ENCODE assay signal across 11 mouse cellular contexts in genomic region chr16:35164361-35165224, GRCm38 (mm10). TPM values are rescaled to one million over a fixed set of nuclear protein-coding genes. Genes with fewer than 3 reads are reported as not detected.
DNase-seq lines count a peak whose midpoint lies in the region; ATAC-seq and TF ChIP-seq lines count a peak whose summit lies in the region.
"Had no signal": no experiment of that assay in that cellular context is flagged by ENCODE, and none has a peak within 500 bp of the region (broad histone marks: within the 10 kb centered on the region; RNA-seq: fewer than 3 reads in every experiment).

No protein-coding gene starts in this region.

- no peak overlapping the region; the same call in 1 of the 2 replicates for H3K4me2 ChIP-seq in heart, embryonic 11.5 days
- H3K4me2 ChIP-seq in midbrain, embryonic 15.5 days = peak overlapping the region; percentile 14
- H3K4me2 ChIP-seq: liver, embryonic 12.5 days had no signal

- no peaks in the 10 kb centered on the region for H3K27me3 ChIP-seq in heart, embryonic 11.5 days (ENCODE audit: control insufficient read depth, insufficient read depth, low read length)
- H3K27me3 ChIP-seq in heart, adult 2 months (ENCODE audit: control insufficient read depth, insufficient read depth, low read length) = no peaks in the 10 kb centered on the region
- no peaks in the 10 kb centered on the region; the same call in 1 of the 2 replicates for H3K27me3 ChIP-seq in hindbrain, embryonic 10.5 days (ENCODE audit: insufficient read depth, poor library complexity, severe bottlenecking)
- no peaks in the 10 kb centered on the region for H3K27me3 ChIP-seq in midbrain, embryonic 15.5 days (replicated peaks)

- TF ChIP-seq POLR2A in heart, adult 2 months (IDR thresholded peaks at IDR 0.05; ENCODE audit: insufficient read depth, low read depth, low read length) = no peak

- intact Hi-C loops in heart, adult 2 months (cut with DNase I) = no loop called here

- H3K9me3 ChIP-seq in heart, embryonic 11.5 days (replicated peaks; ENCODE audit: control insufficient read depth, low read length) = no peaks in the 10 kb centered on the region
- H3K9me3 ChIP-seq in hindbrain, embryonic 10.5 days = no peaks in the 10 kb centered on the region
- H3K9me3 ChIP-seq in midbrain, embryonic 15.5 days = no peaks in the 10 kb centered on the region
- H3K9me3 ChIP-seq: liver, embryonic 12.5 days had no signal

- ATAC-seq in heart, embryonic 11.5 days (replicated peaks; ENCODE audit: insufficient number of reproducible peaks, low FRiP score, low TSS enrichment) = no peak
- peak; percentile 37 for ATAC-seq in midbrain, embryonic 15.5 days (replicated peaks)
- ATAC-seq: liver, embryonic 12.5 days had no signal

- no peak for DNase-seq in heart, adult 2 months
- peak; percentile 90 for DNase-seq in brain, adult 2 months (ENCODE audit: low read depth, low spot score)
- peak; percentile 78 for DNase-seq in hindbrain, embryonic 10.5 days (ENCODE audit: low spot score)
- DNase-seq in thymus, postnatal 4 days = no peak
- no peak for DNase-seq in layer of hippocampus, postnatal 25 days (ENCODE audit: extremely low spot score in 1 of 2, low spot score in 1 of 2)
- DNase-seq in cerebellum, adult 8-10 months = no peak
- DNase-seq: adrenal gland, postnatal 14 days; gastrocnemius, postnatal 36 days had no signal

- WGBS in heart, embryonic 11.5 days (ENCODE audit: insufficient replicate concordance) = 43% methylated on average over 19 of the region's 19 CpGs
- WGBS in heart, adult 2 months = 57% methylated on average over 19 of the region's 19 CpGs
- 40% methylated on average over 19 of the region's 19 CpGs for WGBS in hindbrain, embryonic 10.5 days
- 41% methylated on average over 19 of the region's 19 CpGs for WGBS in midbrain, embryonic 15.5 days

- H3K36me3 ChIP-seq in heart, embryonic 11.5 days (ENCODE audit: control insufficient read depth, insufficient read depth, low read length) = no peaks in the 10 kb centered on the region
- H3K36me3 ChIP-seq in heart, adult 2 months (ENCODE audit: control insufficient read depth, insufficient read depth, low read length) = no peaks in the 10 kb centered on the region
- H3K36me3 ChIP-seq in hindbrain, embryonic 10.5 days = no peaks in the 10 kb centered on the region
- H3K36me3 ChIP-seq in midbrain, embryonic 15.5 days (replicated peaks) = no peaks in the 10 kb centered on the region
- H3K36me3 ChIP-seq: liver, embryonic 12.5 days had no signal

- peaks cover 17% of the 10 kb centered on the region for H3K4me1 ChIP-seq in heart, embryonic 11.5 days (ENCODE audit: control insufficient read depth, insufficient read depth, low read length)
- peaks cover 6% of the 10 kb centered on the region; the same call in 1 of the 2 replicates for H3K4me1 ChIP-seq in heart, adult 2 months (ENCODE audit: control insufficient read depth, insufficient read depth, low read length)
- H3K4me1 ChIP-seq in hindbrain, embryonic 10.5 days (replicated peaks) = peaks cover 58% of the 10 kb centered on the region
- H3K4me1 ChIP-seq in midbrain, embryonic 15.5 days = peaks cover 34% of the 10 kb centered on the region
- H3K4me1 ChIP-seq: liver, embryonic 12.5 days had no signal

- H3K79me2 ChIP-seq in heart, adult 2 months (replicated peaks; ENCODE audit: control insufficient read depth, insufficient read depth, low read length) = no peaks in the 10 kb centered on the region; the same call in 1 of the 2 replicates

- TF ChIP-seq EP300 in heart, adult 2 months (IDR thresholded peaks at IDR 0.05; ENCODE audit: insufficient read depth, low read depth, low read length) = no peak

- no peak overlapping the region for H3K9ac ChIP-seq in heart, embryonic 11.5 days (ENCODE audit: low read depth, low read length)
- H3K9ac ChIP-seq in heart, adult 2 months (ENCODE audit: low read depth, low read length) = no peak overlapping the region
- H3K9ac ChIP-seq in midbrain, embryonic 15.5 days = no peak overlapping the region
- H3K9ac ChIP-seq: liver, embryonic 12.5 days had no signal

- 0 out of 2 replicates have a peak overlapping the region, but pooled peaks have one; percentile 0 for H3K27ac ChIP-seq in heart, embryonic 11.5 days (ENCODE audit: low read depth, low read length)
- no peak overlapping the region for H3K27ac ChIP-seq in heart, adult 2 months
- peak overlapping the region; percentile 86 for H3K27ac ChIP-seq in hindbrain, embryonic 10.5 days
- no peak overlapping the region for H3K27ac ChIP-seq in midbrain, embryonic 15.5 days
- H3K27ac ChIP-seq: liver, embryonic 12.5 days had no signal

- H3K4me3 ChIP-seq in heart, embryonic 11.5 days (ENCODE audit: low read depth, low read length) = no peak overlapping the region
- H3K4me3 ChIP-seq in heart, adult 2 months = no peak overlapping the region
- H3K4me3 ChIP-seq in hindbrain, embryonic 10.5 days = peak overlapping the region; percentile 29
- H3K4me3 ChIP-seq in midbrain, embryonic 15.5 days = no peak overlapping the region
- H3K4me3 ChIP-seq: liver, embryonic 12.5 days had no signal

- no peak for TF ChIP-seq CTCF in heart, adult 2 months (IDR thresholded peaks at IDR 0.05)

RNA-seq across cellular contexts. Expression of gene Adcy5, which starts 9.9 kb away (rescaled TPM):
- 5.6 and 6.0 TPM in 2 replicates for polyA plus RNA-seq in heart, embryonic 11.5 days (2014; fragmentation: Nextera tagmentation; extraction: Ambion mirVana)
- total RNA-seq in heart, adult 2 months (2021) = 10 to 100 TPM; 52.9 to 56.2 TPM
- 47.1 and 67.3 TPM in 2 replicates for polyA plus RNA-seq in heart, adult 2 months (2012; rRNA removed)
- 0.80 and 1.9 TPM in 2 replicates for polyA plus RNA-seq in hindbrain, embryonic 10.5 days (2016; fragmentation: Nextera tagmentation; extraction: Ambion mirVana)
- 8.7 and 9.1 TPM in 2 replicates for polyA plus RNA-seq in midbrain, embryonic 15.5 days (2015; fragmentation: Nextera tagmentation; extraction: Ambion mirVana)
- total RNA-seq in layer of hippocampus, postnatal 25 days (2021) = 10 to 100 TPM; 73.7 TPM

Comparison
In these comparisons a context has a peak if more than half of its experiments do, and no peak if none do; other contexts are left out.
1. H3K27ac ChIP-seq: peak in heart, embryonic 11.5 days (single experiment) and hindbrain, embryonic 10.5 days (single experiment); none in heart, adult 2 months (single experiment) and midbrain, embryonic 15.5 days (single experiment).
2. DNase-seq: peak in brain, adult 2 months (single experiment) and hindbrain, embryonic 10.5 days (single experiment); none in heart, adult 2 months (0 of 2), thymus, postnatal 4 days (single experiment), layer of hippocampus, postnatal 25 days (0 of 2) and cerebellum, adult 8-10 months (single experiment).